Mouse (Mus musculus) forebrain, embryonic 12.5 days (tissue): ENCODE results near the gene Hspe1. TPM values are rescaled to one million over a fixed set of nuclear protein-coding genes. Genes with fewer than 3 reads are reported as not detected.
A peak's percentile ranks its signal among the peaks of the same experiment; 100 is the strongest.
"Not testable (repeated sequence)": the region's sequence is repeated elsewhere in the genome, so short reads cannot be mapped to it uniquely, and the experiment has no call there.

Experiments used
- ATAC-seq: fragments of 200-750 bp; cut with Nextera tagmentation; 2 replicates; pipeline ENCODE4 v1.8.0; 2017; ENCODE audit warnings: moderate TSS enrichment; ENCODE audit not compliant: low FRiP score
- H3K27ac ChIP-seq: fragments of 300-500 bp; sonication (generic); 2 replicates; pipeline ENCODE4 v1.5.1; 2016; ENCODE audit warnings: mild to moderate bottlenecking
- H3K27me3 ChIP-seq: fragments of 300-500 bp; sonication (generic); 2 replicates; pipeline ENCODE4 v1.6.1; 2016; ENCODE audit warnings: mild to moderate bottlenecking
- H3K36me3 ChIP-seq: fragments of 300-500 bp; sonication (generic); replicated peaks from 2 replicates; pipeline ENCODE4 v1.6.1; 2016; ENCODE audit warnings: mild to moderate bottlenecking
- H3K4me1 ChIP-seq: fragments of 300-500 bp; sonication (generic); 2 replicates; pipeline ENCODE4 v1.6.1; 2016
- H3K4me2 ChIP-seq: fragments of 300-500 bp; sonication (generic); 2 replicates; pipeline ENCODE4 v1.6.1; 2016; ENCODE audit warnings: mild to moderate bottlenecking, moderate library complexity
- H3K4me3 ChIP-seq: fragments of 300-500 bp; sonication (generic); replicated peaks from 2 replicates; pipeline ENCODE4 v1.5.1; 2016; ENCODE audit warnings: mild to moderate bottlenecking
- H3K9ac ChIP-seq: fragments of 300-500 bp; sonication (generic); 2 replicates; pipeline ENCODE4 v1.6.1; 2016; ENCODE audit warnings: mild to moderate bottlenecking
- H3K9me3 ChIP-seq: fragments of 300-500 bp; sonication (generic); 2 replicates; pipeline ENCODE4 v1.6.1; 2016
- WGBS: fragments of 180-500 bp; shearing (Covaris S2); methylation state at CpG from one replicate; pipeline ENCODE4 v1.1.7; 2016; 5-methylcytosine and 5-hydroxymethylcytosine counted together
- polyA plus RNA-seq: library from polyadenylated mRNA; unstranded; fragments of >200 nt; fragmentation: Nextera tagmentation; extraction: Ambion mirVana; gene quantifications from 2 replicates; pipeline ENCODE4 v1.2.1, GENCODE M21; 2016

The Hspe1 gene
- polyA plus RNA-seq, 1 experiment from 2014 or later: 430 TPM

GRCm38 (mm10) chr1:55058383-55058782 is 29.5 kb upstream of the Hspe1 start:
- not testable (repeated sequence) for H3K36me3 ChIP-seq, H3K9ac ChIP-seq, H3K27me3 ChIP-seq, H3K4me2 ChIP-seq, H3K4me3 ChIP-seq, ATAC-seq, H3K9me3 ChIP-seq, H3K27ac ChIP-seq
- peaks cover 11% of the 10 kb centered on the region for H3K4me1 ChIP-seq
- 85% methylated on average over 2 of the region's 3 CpGs for WGBS

DNA sequence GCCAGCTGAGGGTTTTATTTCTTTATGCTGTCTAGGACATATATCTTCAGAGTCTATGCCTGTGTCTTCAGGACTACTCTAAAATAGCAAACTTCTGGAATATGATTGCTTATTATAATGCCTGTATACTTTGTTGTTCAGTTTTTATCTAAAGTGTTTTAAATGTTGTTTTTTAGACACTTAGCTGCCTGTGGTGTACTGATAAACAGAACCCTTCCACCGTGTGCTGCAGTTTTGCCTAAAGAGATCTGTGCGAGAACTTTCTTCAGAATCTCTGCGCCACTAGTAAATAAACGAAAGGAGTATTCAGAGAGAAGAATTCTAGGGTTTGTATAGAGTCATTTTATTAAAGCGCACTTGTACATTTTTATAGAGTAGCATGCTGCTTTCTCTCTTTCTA is 26.8 kb upstream of the Hspe1 start:
- no peak for ATAC-seq
- Histone ChIP-seq H3K4me3 (no peak overlapping the region), H3K27me3 (no peaks in the 10 kb centered on the region), H3K36me3 (peaks cover 26% of the 10 kb centered on the region), H3K9me3 (no peaks in the 10 kb centered on the region), H3K4me2 (no peak overlapping the region), H3K27ac (no peak overlapping the region), H3K9ac (no peak overlapping the region), H3K4me1 (peaks cover 3% of the 10 kb centered on the region; the same call in 1 of the 2 replicates)
- 96% methylated on average over 5 of the region's 5 CpGs for WGBS

GRCm38 (mm10) chr1:55061772-55062171 is 26.2 kb upstream of the Hspe1 start:
- no peaks in the 10 kb centered on the region for H3K27me3 ChIP-seq
- no peaks in the 10 kb centered on the region for H3K9me3 ChIP-seq
- no peak overlapping the region for H3K4me3 ChIP-seq
- H3K27ac ChIP-seq: no peak overlapping the region
- 91% methylated on average over 4 of the region's 4 CpGs for WGBS
- H3K36me3 ChIP-seq: peaks cover 26% of the 10 kb centered on the region
- peaks cover 3% of the 10 kb centered on the region; the same call in 1 of the 2 replicates for H3K4me1 ChIP-seq
- no peak for ATAC-seq
- H3K9ac ChIP-seq: no peak overlapping the region
- no peak overlapping the region for H3K4me2 ChIP-seq

- H3K4me3 ChIP-seq, H3K9me3 ChIP-seq, H3K4me1 ChIP-seq, ATAC-seq, H3K9ac ChIP-seq, H3K27me3 ChIP-seq, H3K4me2 ChIP-seq, H3K27ac ChIP-seq: not testable (repeated sequence)
- H3K36me3 ChIP-seq: peaks cover 25% of the 10 kb centered on the region
Observed at GRCm38 (mm10) chr1:55072328-55072727, 15.6 kb upstream of the Hspe1 start.

- no peaks in the 10 kb centered on the region for H3K9me3 ChIP-seq
- no peaks in the 10 kb centered on the region for H3K4me1 ChIP-seq
- no peak overlapping the region for H3K27ac ChIP-seq
- peaks cover 29% of the 10 kb centered on the region for H3K36me3 ChIP-seq
- no peak overlapping the region for H3K4me2 ChIP-seq
- no peak overlapping the region for H3K9ac ChIP-seq
- ATAC-seq: no peak
- no peaks in the 10 kb centered on the region for H3K27me3 ChIP-seq
- no peak overlapping the region for H3K4me3 ChIP-seq
- 59% methylated on average over 2 of the region's 2 CpGs for WGBS
Observed at GRCm38 (mm10) chr1:55074757-55075156, 13.2 kb upstream of the Hspe1 start.

GRCm38 (mm10) chr1:55075652-55076394 is 12.1 kb upstream of the Hspe1 start:
- Histone ChIP-seq H3K9me3 (no peaks in the 10 kb centered on the region), H3K27me3 (no peaks in the 10 kb centered on the region), H3K36me3 (peaks cover 40% of the 10 kb centered on the region), H3K4me1 (no peaks in the 10 kb centered on the region), H3K9ac (no peak overlapping the region), H3K27ac (no peak overlapping the region), H3K4me3 (no peak overlapping the region), H3K4me2 (no peak overlapping the region)
- ATAC-seq: no peak
- 80% methylated on average over 5 of the region's 5 CpGs for whole genome bisulfite sequencing

DNA sequence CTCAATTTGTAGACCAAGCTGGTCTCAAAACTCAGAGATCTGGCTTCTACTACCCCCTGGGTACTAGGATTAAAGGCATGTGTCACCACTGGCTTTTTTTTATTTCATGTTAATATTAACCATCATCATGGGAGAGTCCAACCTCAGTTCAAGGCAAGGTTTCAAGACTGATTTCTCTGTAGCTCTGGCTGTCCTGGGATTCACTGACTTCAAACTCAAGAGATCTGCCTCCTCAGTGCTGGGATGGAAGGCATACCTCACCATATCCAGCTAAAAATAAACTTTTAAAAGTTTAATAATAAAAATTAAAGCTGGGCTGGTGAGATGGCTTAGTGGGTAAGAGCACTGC is 11.6 kb upstream of the Hspe1 start:
- H3K9ac ChIP-seq: no peak overlapping the region
- no peak overlapping the region for H3K4me2 ChIP-seq
- no peak overlapping the region for H3K4me3 ChIP-seq
- no peaks in the 10 kb centered on the region for H3K27me3 ChIP-seq
- peaks cover 45% of the 10 kb centered on the region for H3K36me3 ChIP-seq
- no peak overlapping the region for H3K27ac ChIP-seq
- no peak for ATAC-seq
- H3K4me1 ChIP-seq: no peaks in the 10 kb centered on the region
- H3K9me3 ChIP-seq: no peaks in the 10 kb centered on the region

DNA sequence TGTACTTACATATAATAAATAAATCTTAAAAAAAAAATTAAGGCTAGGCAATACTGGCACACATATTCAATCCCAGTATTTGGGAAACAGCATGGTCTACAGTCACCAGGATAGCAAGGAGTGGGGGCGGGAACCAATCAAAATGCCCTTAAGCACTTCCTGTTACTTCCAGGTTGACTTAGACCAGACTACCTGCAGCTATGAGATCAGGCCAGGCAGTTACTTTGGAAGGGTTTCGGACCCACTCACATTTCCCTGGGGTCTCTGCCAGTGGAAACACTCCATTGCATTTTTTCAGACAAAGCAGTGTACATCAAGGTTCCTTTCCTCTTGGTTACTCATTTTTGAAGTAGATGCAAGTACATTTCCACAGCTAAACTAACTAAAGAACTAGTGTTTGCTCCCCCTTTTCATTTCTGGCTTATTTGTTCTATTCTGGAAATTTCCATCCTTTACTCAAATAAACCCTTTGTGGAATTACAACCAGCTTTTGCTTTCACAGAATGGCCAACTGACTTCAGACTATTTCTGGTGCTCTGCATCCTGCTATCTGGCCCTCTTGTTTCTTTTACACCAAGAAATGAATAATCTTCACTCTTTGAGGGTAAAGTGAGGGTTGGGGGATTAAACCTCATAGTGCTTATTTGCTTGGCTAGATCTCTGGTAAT is 10.9 kb upstream of the Hspe1 start:
- Histone ChIP-seq H3K4me3 (no peak overlapping the region), H3K36me3 (peaks cover 48% of the 10 kb centered on the region), H3K4me2 (no peak overlapping the region), H3K27ac (no peak overlapping the region), H3K27me3 (no peaks in the 10 kb centered on the region), H3K9ac (no peak overlapping the region), H3K9me3 (no peaks in the 10 kb centered on the region), H3K4me1 (no peaks in the 10 kb centered on the region)
- WGBS: 83% methylated on average over 2 of the region's 2 CpGs
- ATAC-seq: no peak

- no peak for ATAC-seq
- H3K27ac ChIP-seq: no peak overlapping the region
- 91% methylated on average over 4 of the region's 4 CpGs for WGBS
- H3K36me3 ChIP-seq: peaks cover 71% of the 10 kb centered on the region
- H3K9me3 ChIP-seq: no peaks in the 10 kb centered on the region
- H3K27me3 ChIP-seq: no peaks in the 10 kb centered on the region
- H3K9ac ChIP-seq: no peak overlapping the region
- no peak overlapping the region for H3K4me3 ChIP-seq
- peaks cover 9% of the 10 kb centered on the region; the same call in 1 of the 2 replicates for H3K4me1 ChIP-seq
- no peak overlapping the region for H3K4me2 ChIP-seq
Observed at GRCm38 (mm10) chr1:55079677-55080076, 8.3 kb upstream of the Hspe1 start.

GRCm38 (mm10) chr1:55082106-55082505 is 5.8 kb upstream of the Hspe1 start:
- H3K36me3 ChIP-seq: peaks cover 74% of the 10 kb centered on the region
- H3K4me2 ChIP-seq: no peak overlapping the region
- WGBS: 76% methylated on average over 1 of the region's 1 CpGs

GRCm38 (mm10) chr1:55085781-55086366 is 2.1 kb upstream of the Hspe1 start:
- H3K9ac ChIP-seq: 0 out of 2 replicates have a peak overlapping the region, but pooled peaks have one; percentile 93
- 52% methylated on average over 7 of the region's 7 CpGs for WGBS
- peak overlapping the region; percentile 86 for H3K4me2 ChIP-seq
- H3K4me3 ChIP-seq: peak overlapping the region; percentile 89
- no peak for ATAC-seq
- H3K27me3 ChIP-seq: no peaks in the 10 kb centered on the region
- peaks cover 49% of the 10 kb centered on the region for H3K4me1 ChIP-seq
- peaks cover 47% of the 10 kb centered on the region for H3K36me3 ChIP-seq
- no peaks in the 10 kb centered on the region for H3K9me3 ChIP-seq
- H3K27ac ChIP-seq: no peak overlapping the region

More at GRCm38 (mm10) chr1:55082106-55082505, 5.8 kb upstream of the Hspe1 start:
- H3K9me3 ChIP-seq: no peaks in the 10 kb centered on the region
- no peak for ATAC-seq
- H3K27me3 ChIP-seq: no peaks in the 10 kb centered on the region
- H3K27ac ChIP-seq: no peak overlapping the region
- H3K9ac ChIP-seq: no peak overlapping the region
- peaks cover 31% of the 10 kb centered on the region for H3K4me1 ChIP-seq
- no peak overlapping the region for H3K4me3 ChIP-seq

- no peak; the same call in 1 of the 2 replicates for ATAC-seq
- Histone ChIP-seq H3K9me3 (no peaks in the 10 kb centered on the region), H3K9ac (peak overlapping the region; percentile 93), H3K4me3 (peak overlapping the region; percentile 89), H3K27ac (peak overlapping the region; percentile 96), H3K4me2 (peak overlapping the region; percentile 86), H3K36me3 (peaks cover 43% of the 10 kb centered on the region), H3K4me1 (peaks cover 49% of the 10 kb centered on the region), H3K27me3 (no peaks in the 10 kb centered on the region)
- under 1% methylated on average over 13 of the region's 13 CpGs for WGBS
Observed at GRCm38 (mm10) chr1:55086868-55087400, 998 bp upstream of the Hspe1 start.
